Mouse (Mus musculus) urinary bladder, postnatal 14 days (tissue): ENCODE data around the gene Akap2.

Experiments
- DNase-seq: peaks from one replicate; pipeline ENCODE4 v3.0.0; 2021; ENCODE audit warnings: low spot score

Gene Akap2

DNA sequence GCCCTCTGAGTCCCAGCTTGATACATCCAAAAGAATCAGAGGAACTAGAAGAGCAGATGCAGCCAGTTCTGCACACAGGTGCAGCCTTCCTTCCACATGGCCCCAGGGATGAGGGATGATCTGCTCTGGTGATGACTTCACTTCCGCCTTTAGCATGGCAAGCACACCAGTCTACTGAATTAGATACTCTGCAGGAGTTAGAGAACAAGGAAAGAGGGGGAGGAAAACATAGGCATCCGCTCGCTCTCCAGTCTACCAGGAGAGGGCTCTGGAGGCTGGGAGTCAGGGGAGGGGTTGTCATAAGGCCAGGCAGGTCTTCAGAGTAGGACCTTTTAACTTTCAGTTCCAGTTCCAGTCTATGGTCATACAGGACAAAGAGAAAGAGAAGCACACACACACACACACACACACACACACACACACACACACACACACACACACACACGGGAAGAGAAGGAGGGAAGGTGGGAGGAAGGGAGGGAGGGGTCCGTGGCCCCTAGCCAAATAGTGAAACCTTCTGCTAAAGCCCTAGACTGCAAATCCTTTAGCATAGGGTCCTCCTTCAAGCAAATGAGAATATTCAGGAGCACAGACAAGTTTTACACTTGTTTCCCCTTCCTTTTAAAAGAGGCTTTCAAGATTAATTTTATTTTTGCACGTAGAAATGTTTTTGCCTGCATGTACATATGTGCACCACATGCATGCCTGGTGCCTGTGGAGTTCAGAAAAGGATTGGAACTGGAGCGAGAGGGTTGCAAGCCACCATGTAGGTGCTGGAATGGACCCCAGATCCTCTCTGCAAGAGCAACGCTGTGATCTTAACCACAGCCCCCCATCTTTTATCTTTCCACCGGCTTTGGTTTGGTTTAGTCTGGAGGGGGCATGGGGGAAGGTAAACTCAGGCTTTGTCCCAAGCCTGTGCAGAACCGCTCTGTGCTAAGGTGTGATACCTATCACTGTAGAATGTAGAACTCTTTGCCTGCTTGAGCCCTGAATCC lies 197.0 kb downstream of the Akap2 start:
- no peak for DNase-seq

DNA sequence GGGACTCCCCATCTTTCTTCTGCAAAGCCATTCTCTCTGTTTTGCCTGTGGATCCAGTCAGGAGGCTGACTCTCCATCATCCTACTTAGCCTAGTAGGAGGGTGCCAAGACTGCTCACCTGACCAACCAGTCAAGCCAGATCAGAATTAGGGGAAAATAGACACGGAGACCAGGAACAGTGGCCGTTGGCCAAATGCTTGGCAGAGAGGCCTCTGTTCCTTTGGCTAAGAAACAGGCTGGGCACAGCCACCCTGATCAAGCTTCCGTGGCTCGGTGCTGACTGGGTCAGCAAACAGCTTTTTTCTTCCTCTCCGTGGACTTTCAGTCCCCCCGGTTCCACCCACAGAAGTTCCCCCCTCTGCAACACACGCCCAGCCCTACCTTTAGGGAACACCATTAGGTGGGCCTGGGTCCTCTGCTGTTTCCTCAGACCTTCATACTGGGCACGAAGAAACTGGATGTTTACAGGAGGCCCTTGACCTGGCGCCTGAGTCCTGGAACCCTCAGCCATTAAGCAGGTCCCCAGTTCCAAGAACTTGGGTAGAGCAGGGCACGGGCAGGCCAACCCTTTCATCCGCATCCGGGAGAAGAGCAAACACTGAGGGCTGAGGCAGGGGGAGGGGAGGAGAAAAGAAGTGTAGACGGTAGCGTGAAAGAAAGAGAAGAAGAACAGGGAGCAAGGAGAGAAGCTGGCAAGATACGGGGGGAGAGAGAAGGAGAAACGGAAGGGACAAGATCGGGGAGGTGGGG lies 197.9 kb downstream of the Akap2 start:
- peak; percentile 68 for DNase-seq

DNA sequence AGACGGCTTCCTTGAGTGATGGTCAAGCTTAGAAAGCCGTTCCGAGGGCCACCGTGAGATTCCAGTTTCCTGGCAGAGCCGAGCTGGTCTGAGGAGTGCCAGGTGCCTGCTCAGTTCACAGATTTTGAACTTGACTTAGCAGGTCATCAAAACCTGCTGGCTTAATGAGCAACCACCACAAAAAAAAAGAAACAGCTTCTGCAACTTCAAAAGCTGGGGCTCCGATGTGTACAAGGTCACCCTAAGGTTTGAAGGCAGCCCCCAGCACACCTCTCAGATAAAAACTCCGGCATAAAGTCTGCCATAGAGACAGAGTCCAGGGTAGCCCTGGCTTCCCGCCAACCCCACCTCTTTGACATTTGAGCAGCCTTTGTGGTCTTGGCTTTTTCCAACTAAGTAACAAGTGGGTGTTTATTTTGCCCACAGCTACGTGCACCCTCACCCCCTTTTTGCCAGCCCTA lies 198.8 kb downstream of the Akap2 start, which contains the start of gene D630039A03Rik:
Gene D630039A03Rik (minus strand): TSS at position 97 of the 461 bp plus-strand sequence.
- DNase-seq: peak; percentile 51

- DNase-seq: no peak
Observed at GRCm38 (mm10) chr4:57916711-57917110, 199.3 kb downstream of the Akap2 start.

GRCm38 (mm10) chr4:57919494-57920423 lies 202.3 kb downstream of the Akap2 start:
- no peak for DNase-seq

DNA sequence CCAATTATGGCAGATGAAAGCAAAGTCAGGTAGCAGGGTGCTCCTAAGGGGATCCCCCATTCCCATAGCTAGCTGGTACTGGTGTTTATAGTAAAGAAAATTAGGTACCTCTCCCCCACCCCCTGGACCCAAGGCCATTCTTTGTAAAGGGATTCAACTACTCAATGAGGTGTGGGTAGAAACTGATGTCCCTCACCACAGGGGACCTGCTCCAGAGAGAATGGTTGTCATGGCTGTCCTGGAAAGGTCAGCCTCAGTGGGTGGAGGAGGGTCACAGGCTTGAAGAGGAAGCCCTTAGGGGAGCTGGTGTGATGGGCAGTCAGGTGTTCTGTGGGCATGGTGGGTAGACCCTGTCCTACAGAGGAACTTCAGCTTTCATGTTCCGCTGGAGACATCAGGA lies 203.1 kb downstream of the Akap2 start:
- no peak for DNase-seq

- no peak for DNase-seq
Observed at GRCm38 (mm10) chr4:57922171-57922570, 204.7 kb downstream of the Akap2 start.

DNA sequence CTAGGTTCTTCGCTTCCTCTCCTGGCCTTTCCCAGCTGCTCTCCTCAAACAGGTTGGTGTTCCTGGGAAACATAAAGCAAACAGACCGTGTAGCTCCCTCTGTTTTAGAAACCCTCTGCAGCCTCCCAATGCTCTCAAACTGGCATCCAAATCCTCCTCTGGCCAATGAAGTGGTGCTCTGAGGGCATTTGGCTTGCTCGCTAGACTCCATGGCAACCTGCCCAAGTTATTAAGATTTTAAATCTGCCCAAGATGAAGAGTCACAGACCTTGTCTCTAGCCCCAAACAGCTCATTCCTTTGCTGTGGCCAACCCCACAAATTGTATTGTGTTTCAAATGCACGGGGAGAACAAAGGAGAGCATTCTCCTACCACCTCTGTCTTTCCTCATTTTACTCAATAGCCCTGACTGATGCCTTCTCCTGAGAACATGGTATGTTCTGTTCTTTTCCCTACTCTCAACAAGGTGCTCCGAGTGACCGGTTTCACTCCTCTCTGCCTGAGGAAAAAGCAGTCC lies 207.2 kb downstream of the Akap2 start:
- DNase-seq: no peak

DNA sequence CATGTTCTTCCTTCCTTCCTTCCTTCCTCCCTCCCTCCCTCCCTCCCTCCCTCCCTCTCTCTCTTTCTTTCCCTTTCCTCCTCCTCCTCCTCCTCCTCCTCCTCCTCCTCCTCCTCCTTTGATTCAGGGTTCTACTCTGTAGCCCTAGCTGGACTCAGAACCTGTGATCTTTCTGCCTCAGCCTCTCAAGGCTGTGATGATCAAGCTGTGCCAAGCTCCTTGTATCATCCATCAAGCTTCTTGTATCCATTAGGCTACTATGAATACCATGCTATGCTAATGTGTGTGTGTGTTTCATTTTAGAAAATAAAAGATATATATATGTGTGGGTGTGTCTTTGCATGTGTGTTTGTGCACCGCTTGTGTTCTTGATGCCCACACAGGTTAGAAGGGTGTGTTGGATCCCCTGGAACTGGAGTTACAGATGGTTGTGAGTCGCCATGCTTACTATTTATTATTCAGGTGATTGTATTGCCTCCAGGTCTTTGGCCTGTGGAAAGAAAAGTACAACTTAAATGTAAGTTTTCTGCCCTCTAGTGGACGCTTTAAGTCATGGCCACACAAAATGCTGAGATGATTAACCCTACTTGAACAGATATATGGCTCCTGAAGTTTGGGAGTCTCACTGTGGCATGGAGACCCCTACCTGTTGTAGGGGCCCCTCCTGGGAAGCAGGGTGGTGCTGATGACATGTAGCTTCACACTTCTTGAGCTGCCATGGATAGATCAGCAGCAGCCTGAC lies 210.2 kb downstream of the Akap2 start:
- no peak for DNase-seq

DNA sequence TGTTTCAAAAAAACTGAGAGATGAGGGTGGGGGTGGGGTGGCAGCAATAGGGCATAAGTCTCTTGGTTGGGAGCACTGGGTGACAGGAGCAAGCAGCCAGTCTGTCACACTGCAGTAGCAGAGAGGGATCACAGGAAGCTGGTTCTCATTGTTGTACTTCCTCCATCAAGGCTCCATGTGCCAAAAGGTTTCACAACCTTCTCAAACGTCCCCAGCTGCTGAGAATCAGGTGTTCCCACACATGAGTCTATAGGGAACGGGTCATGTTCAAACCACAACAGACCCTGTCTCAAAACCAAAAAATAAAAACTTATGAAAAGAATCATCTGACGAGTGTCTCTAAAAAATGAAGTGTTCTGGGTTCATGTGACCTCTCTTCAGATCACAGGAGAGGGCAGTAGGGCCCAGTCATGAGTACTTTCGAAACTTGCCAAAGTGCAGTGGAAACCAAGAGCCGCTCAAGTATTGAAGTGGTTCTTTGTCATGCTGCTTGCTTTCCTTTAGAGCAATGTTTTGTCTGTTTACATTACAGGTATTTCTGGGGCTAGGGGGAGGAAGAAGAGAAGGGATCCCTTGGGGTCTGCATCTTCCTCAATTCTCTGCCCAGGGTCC lies 213.2 kb downstream of the Akap2 start:
- DNase-seq: no peak

- DNase-seq: no peak
Observed at GRCm38 (mm10) chr4:57934181-57934580, 216.7 kb downstream of the Akap2 start.

DNA sequence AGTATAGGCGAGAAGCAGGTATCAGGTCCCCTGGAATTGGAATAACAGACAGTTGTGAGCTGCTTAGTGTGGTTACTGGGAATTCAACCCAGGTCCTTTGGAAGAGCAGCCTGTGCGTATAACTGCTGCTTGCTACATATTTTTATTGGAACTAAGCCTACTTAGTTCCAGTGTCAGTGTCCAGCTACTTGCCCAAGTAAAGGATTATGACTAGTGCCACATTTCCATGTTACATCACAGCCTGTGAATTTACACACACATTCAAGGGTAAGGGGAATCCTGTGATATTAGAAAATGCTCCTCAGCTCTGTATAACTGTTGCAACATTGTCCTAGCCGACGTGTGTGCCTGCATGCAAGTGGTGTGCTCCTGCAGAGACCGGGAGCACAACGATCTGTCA lies 219.8 kb downstream of the Akap2 start:
- DNase-seq: no peak

DNA sequence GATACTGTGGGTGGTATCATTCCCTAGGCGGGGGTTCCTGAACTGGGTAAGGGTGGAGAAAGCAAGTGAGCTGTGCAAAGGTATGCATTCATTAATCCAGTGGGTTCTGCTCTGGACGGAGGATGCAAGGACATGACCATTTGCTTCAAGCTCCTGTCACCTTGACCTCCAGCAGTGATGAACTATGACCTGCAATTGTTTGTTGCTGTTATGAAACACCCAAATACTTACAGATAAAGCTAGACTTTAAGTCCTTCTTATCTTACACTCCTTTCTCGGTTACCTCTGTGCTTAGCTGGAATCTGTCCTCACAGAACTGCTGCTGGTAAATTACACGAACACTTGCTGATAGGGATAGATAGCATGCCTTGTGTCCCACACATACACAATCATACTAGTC lies 223.2 kb downstream of the Akap2 start:
- no peak for DNase-seq

GRCm38 (mm10) chr4:57942892-57943291 lies 225.4 kb downstream of the Akap2 start:
- no peak for DNase-seq
